Mouse (Mus musculus): ENCODE data around the gene Magee1. TPM values are rescaled to one million over a fixed set of nuclear protein-coding genes. Genes with fewer than 3 reads are reported as not detected.

Magee1 gene
- polyA plus RNA-seq, 1 experiment from 2014 or later: 264 TPM

DNA sequence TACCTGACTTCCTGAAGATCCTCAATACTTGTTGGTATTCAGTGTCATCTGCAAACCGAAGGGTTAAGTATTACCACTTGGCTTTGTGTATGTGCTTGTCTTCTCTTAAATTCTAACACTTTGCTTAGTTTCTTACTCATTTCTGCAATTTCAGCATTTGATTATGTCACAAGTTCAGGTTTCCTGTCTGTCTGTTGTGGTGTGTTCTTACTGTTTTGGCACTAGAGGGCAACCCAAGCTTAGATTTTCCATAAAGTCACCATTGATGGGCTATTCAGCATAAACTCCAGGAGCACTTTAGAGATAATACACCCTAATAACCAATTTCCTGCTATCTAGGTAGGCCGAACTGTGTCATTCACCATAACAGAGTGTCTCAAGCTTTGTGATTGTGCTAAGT, 47.0 kb downstream of the Magee1 start:
- no peaks in the 10 kb centered on the region for H3K9me3 ChIP-seq
- no peaks in the 10 kb centered on the region for H3K36me3 ChIP-seq (replicated peaks)
- no peak overlapping the region for H3K27ac ChIP-seq
- no peak overlapping the region for H3K9ac ChIP-seq
- H3K4me1 ChIP-seq: no peaks in the 10 kb centered on the region
- peaks cover 27% of the 10 kb centered on the region for H3K27me3 ChIP-seq (replicated peaks)
- no peak for ATAC-seq (replicated peaks)
- H3K4me2 ChIP-seq: no peak overlapping the region
- no peak overlapping the region for H3K4me3 ChIP-seq
- 71% methylated on average over 2 of the region's 2 CpGs for WGBS

Other genes with a start within 250 kb of the Magee1 start
- 30.0 and 30.2 TPM in 2 replicates for gene Pbdc1, start 40.6 kb upstream of the Magee1 start, polyA plus RNA-seq (2015; fragmentation: Nextera tagmentation; extraction: Ambion mirVana)

All from midbrain, embryonic 15.5 days (tissue).